Mouse (Mus musculus): ENCODE measurements around the gene Ly86. TPM values are rescaled to one million over a fixed set of nuclear protein-coding genes. Genes with fewer than 3 reads are reported as not detected.

Ly86 gene
- polyA plus RNA-seq, 1 experiment from 2014 or later, result 11.9 TPM

DNA sequence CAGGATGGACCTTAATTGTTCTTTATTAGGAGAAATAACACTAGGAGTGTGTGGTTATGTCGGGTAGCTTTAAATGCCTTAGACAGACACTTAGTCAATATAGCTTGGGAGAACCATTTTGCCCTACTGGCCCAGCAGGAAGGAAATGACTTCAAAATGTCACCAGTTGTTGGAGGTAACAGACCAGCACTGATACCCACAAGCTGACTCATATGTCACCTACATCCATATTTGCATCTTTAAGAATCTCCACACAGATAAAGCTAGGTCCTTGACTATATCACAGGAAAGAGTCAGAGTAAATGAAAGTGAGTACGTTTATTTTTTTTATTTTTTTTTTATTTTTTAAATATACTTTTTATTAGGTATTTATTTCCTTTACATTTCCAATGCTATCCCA lies 58.7 kb downstream of the Ly86 start:
- H3K27ac ChIP-seq (ENCODE audit: low read depth), result no peak overlapping the region
- H3K9me3 ChIP-seq (ENCODE audit: control insufficient read depth, low read length), result no peaks in the 10 kb centered on the region
- no peaks in the 10 kb centered on the region for H3K36me3 ChIP-seq (ENCODE audit: control insufficient read depth, insufficient read depth, low read length)
- no peak overlapping the region for H3K4me3 ChIP-seq (ENCODE audit: low read depth, low read length)
- no peak overlapping the region for H3K4me2 ChIP-seq (ENCODE audit: low read length)
- H3K4me1 ChIP-seq (replicated peaks; ENCODE audit: control insufficient read depth, insufficient read depth, low read length), result no peaks in the 10 kb centered on the region
- H3K9ac ChIP-seq (ENCODE audit: low read length), result no peak overlapping the region
- 82% methylated on average over 2 of the region's 2 CpGs for WGBS
- no peak for DNase-seq (ENCODE audit: low spot score)
- no peak for ATAC-seq (replicated peaks; ENCODE audit: low FRiP score, low TSS enrichment, low read depth)
- no peaks in the 10 kb centered on the region for H3K27me3 ChIP-seq (replicated peaks; ENCODE audit: control insufficient read depth, insufficient read depth, low read length)

GRCm38 (mm10) chr13:37415696-37416095 lies 70.7 kb downstream of the Ly86 start:
- Histone ChIP-seq H3K36me3 (ENCODE audit: control insufficient read depth, insufficient read depth, low read length) (no peaks in the 10 kb centered on the region), H3K4me1 (replicated peaks; ENCODE audit: control insufficient read depth, insufficient read depth, low read length) (no peaks in the 10 kb centered on the region), H3K4me3 (ENCODE audit: low read depth, low read length) (no peak overlapping the region), H3K27ac (ENCODE audit: low read depth) (no peak overlapping the region), H3K9me3 (ENCODE audit: control insufficient read depth, low read length) (no peaks in the 10 kb centered on the region), H3K27me3 (replicated peaks; ENCODE audit: control insufficient read depth, insufficient read depth, low read length) (no peaks in the 10 kb centered on the region), H3K4me2 (ENCODE audit: low read length) (no peak overlapping the region), H3K9ac (ENCODE audit: low read length) (no peak overlapping the region)
- 97% methylated on average over 1 of the region's 1 CpGs for WGBS
- no peak for DNase-seq (ENCODE audit: low spot score)
- no peak for ATAC-seq (replicated peaks; ENCODE audit: low FRiP score, low TSS enrichment, low read depth)

GRCm38 (mm10) chr13:37423416-37423815 lies 78.4 kb downstream of the Ly86 start:
- 88% methylated on average over 6 of the region's 6 CpGs for WGBS

DNA sequence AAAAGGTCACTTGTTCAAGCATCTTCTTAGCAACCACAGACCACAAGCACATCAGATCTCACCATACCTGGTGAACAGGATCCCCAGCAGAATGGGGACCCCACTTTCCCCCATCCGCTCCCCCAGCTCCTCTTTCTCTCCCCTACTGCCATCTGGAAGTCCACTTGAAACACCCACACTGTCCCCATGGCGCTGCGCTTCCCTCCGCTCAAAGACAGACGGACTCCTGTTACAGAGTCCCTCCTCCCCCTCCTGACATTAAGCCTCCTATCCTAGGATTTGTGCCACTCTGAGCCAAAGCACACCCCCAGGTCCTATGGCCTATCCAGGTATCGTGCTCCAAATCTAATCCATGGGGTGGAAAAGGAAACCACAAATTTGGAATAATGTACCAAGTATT lies 79.9 kb downstream of the Ly86 start:
- H3K4me3 ChIP-seq (ENCODE audit: low read depth, low read length), result no peak overlapping the region
- no peak for DNase-seq (ENCODE audit: low spot score)
- peaks cover 3% of the 10 kb centered on the region; the same call in 1 of the 2 replicates for H3K9me3 ChIP-seq (ENCODE audit: control insufficient read depth, low read length)
- WGBS, result 91% methylated on average over 6 of the region's 6 CpGs
- H3K27ac ChIP-seq (ENCODE audit: low read depth), result no peak overlapping the region
- ATAC-seq (replicated peaks; ENCODE audit: low FRiP score, low TSS enrichment, low read depth), result no peak
- H3K4me2 ChIP-seq (ENCODE audit: low read length), result no peak overlapping the region
- H3K4me1 ChIP-seq (replicated peaks; ENCODE audit: control insufficient read depth, insufficient read depth, low read length), result no peaks in the 10 kb centered on the region
- H3K27me3 ChIP-seq (replicated peaks; ENCODE audit: control insufficient read depth, insufficient read depth, low read length), result no peaks in the 10 kb centered on the region
- no peak overlapping the region for H3K9ac ChIP-seq (ENCODE audit: low read length)
- no peaks in the 10 kb centered on the region for H3K36me3 ChIP-seq (ENCODE audit: control insufficient read depth, insufficient read depth, low read length)

More at GRCm38 (mm10) chr13:37423416-37423815, 78.4 kb downstream of the Ly86 start:
- ATAC-seq (replicated peaks; ENCODE audit: low FRiP score, low TSS enrichment, low read depth) (no peak), DNase-seq (ENCODE audit: low spot score) (no peak)
- Histone ChIP-seq H3K4me1 (replicated peaks; ENCODE audit: control insufficient read depth, insufficient read depth, low read length) (no peaks in the 10 kb centered on the region), H3K4me3 (ENCODE audit: low read depth, low read length) (no peak overlapping the region), H3K27me3 (replicated peaks; ENCODE audit: control insufficient read depth, insufficient read depth, low read length) (no peaks in the 10 kb centered on the region), H3K36me3 (ENCODE audit: control insufficient read depth, insufficient read depth, low read length) (no peaks in the 10 kb centered on the region), H3K9ac (ENCODE audit: low read length) (no peak overlapping the region), H3K27ac (ENCODE audit: low read depth) (no peak overlapping the region), H3K9me3 (ENCODE audit: control insufficient read depth, low read length) (peaks cover 3% of the 10 kb centered on the region; the same call in 1 of the 2 replicates), H3K4me2 (ENCODE audit: low read length) (no peak overlapping the region)

GRCm38 (mm10) chr13:37425406-37425805 lies 80.4 kb downstream of the Ly86 start:
- Histone ChIP-seq H3K9ac (ENCODE audit: low read length) (no peak overlapping the region), H3K4me1 (replicated peaks; ENCODE audit: control insufficient read depth, insufficient read depth, low read length) (peaks cover 4% of the 10 kb centered on the region; the same call in 1 of the 2 replicates), H3K36me3 (ENCODE audit: control insufficient read depth, insufficient read depth, low read length) (no peaks in the 10 kb centered on the region), H3K4me3 (ENCODE audit: low read depth, low read length) (no peak overlapping the region), H3K9me3 (ENCODE audit: control insufficient read depth, low read length) (peaks cover 3% of the 10 kb centered on the region; the same call in 1 of the 2 replicates), H3K27ac (ENCODE audit: low read depth) (no peak overlapping the region), H3K27me3 (replicated peaks; ENCODE audit: control insufficient read depth, insufficient read depth, low read length) (no peaks in the 10 kb centered on the region), H3K4me2 (ENCODE audit: low read length) (no peak overlapping the region)
- 74% methylated on average over 3 of the region's 3 CpGs for WGBS
- no peak for DNase-seq (ENCODE audit: low spot score)
- no peak for ATAC-seq (replicated peaks; ENCODE audit: low FRiP score, low TSS enrichment, low read depth)

DNA sequence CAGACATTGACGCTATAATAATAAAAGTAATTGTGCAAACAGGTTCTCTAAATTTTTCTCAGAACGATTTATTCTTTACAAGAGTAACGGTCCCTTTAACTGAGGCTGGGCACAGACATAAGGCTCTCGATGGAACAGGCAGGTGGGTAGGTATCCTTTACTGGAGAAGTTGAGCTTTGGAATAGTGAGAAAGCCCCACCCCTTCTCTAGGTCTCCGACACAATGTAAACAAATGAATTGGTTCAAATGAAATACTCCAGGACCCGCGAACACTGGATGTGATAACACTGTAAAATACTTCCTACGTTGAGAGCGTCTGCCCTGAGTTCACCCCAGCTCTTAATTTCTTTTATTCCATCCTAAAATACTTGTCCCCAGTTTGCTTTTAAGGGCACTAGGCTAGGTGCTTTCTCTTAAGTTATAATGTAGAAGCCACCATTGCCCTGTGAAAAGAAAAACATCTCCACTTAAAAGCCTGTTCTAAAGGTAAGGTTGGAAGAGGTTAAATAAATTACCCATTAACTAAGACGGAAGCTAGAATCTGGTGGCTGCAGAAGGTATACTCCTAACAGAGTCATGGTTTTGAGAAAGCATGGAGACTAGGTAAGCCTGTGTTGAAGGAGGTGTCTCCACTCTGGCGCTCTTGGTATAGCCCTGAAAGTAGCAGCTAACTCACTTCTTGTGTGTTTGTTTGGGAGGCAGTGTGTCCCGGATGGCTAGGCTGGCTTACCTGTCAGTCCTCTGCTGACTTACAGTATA lies 81.7 kb downstream of the Ly86 start:
- no peak overlapping the region for H3K4me2 ChIP-seq (ENCODE audit: low read length)
- no peak overlapping the region for H3K27ac ChIP-seq (ENCODE audit: low read depth)
- H3K27me3 ChIP-seq (replicated peaks; ENCODE audit: control insufficient read depth, insufficient read depth, low read length), result no peaks in the 10 kb centered on the region

GRCm38 (mm10) chr13:37428496-37428895 lies 83.5 kb downstream of the Ly86 start:
- H3K27ac ChIP-seq (ENCODE audit: low read depth), result no peak overlapping the region
- no peak overlapping the region for H3K4me2 ChIP-seq (ENCODE audit: low read length)
- ATAC-seq (replicated peaks; ENCODE audit: low FRiP score, low TSS enrichment, low read depth) (no peak), DNase-seq (ENCODE audit: low spot score) (no peak)
- no peaks in the 10 kb centered on the region for H3K27me3 ChIP-seq (replicated peaks; ENCODE audit: control insufficient read depth, insufficient read depth, low read length)
- H3K9me3 ChIP-seq (ENCODE audit: control insufficient read depth, low read length), result peaks cover 3% of the 10 kb centered on the region; the same call in 1 of the 2 replicates
- no peaks in the 10 kb centered on the region for H3K36me3 ChIP-seq (ENCODE audit: control insufficient read depth, insufficient read depth, low read length)
- H3K9ac ChIP-seq (ENCODE audit: low read length), result no peak overlapping the region
- 75% methylated on average over 3 of the region's 3 CpGs for WGBS
- H3K4me3 ChIP-seq (ENCODE audit: low read depth, low read length), result no peak overlapping the region
- H3K4me1 ChIP-seq (replicated peaks; ENCODE audit: control insufficient read depth, insufficient read depth, low read length), result peaks cover 4% of the 10 kb centered on the region; the same call in 1 of the 2 replicates

More for the DNA sequence above, 81.7 kb downstream of the Ly86 start:
- 43% methylated on average over 12 of the region's 12 CpGs for WGBS
- Histone ChIP-seq H3K9me3 (ENCODE audit: control insufficient read depth, low read length) (peaks cover 3% of the 10 kb centered on the region; the same call in 1 of the 2 replicates), H3K4me3 (ENCODE audit: low read depth, low read length) (no peak overlapping the region), H3K9ac (ENCODE audit: low read length) (no peak overlapping the region), H3K36me3 (ENCODE audit: control insufficient read depth, insufficient read depth, low read length) (no peaks in the 10 kb centered on the region), H3K4me1 (replicated peaks; ENCODE audit: control insufficient read depth, insufficient read depth, low read length) (peaks cover 4% of the 10 kb centered on the region; the same call in 1 of the 2 replicates)
- DNase-seq (ENCODE audit: low spot score), result no peak
- peak; percentile 73 for ATAC-seq (replicated peaks; ENCODE audit: low FRiP score, low TSS enrichment, low read depth)

- no peaks in the 10 kb centered on the region for H3K36me3 ChIP-seq (ENCODE audit: control insufficient read depth, insufficient read depth, low read length)
- H3K27ac ChIP-seq (ENCODE audit: low read depth), result no peak overlapping the region
- no peak overlapping the region for H3K9ac ChIP-seq (ENCODE audit: low read length)
- ATAC-seq (replicated peaks; ENCODE audit: low FRiP score, low TSS enrichment, low read depth) (no peak), DNase-seq (ENCODE audit: low spot score) (no peak)
- H3K9me3 ChIP-seq (ENCODE audit: control insufficient read depth, low read length), result no peaks in the 10 kb centered on the region
- H3K4me1 ChIP-seq (replicated peaks; ENCODE audit: control insufficient read depth, insufficient read depth, low read length), result peaks cover 8% of the 10 kb centered on the region; the same call in 1 of the 2 replicates
- H3K4me2 ChIP-seq (ENCODE audit: low read length), result no peak overlapping the region
- H3K4me3 ChIP-seq (ENCODE audit: low read depth, low read length), result no peak overlapping the region
- no peaks in the 10 kb centered on the region for H3K27me3 ChIP-seq (replicated peaks; ENCODE audit: control insufficient read depth, insufficient read depth, low read length)
- 69% methylated on average over 8 of the region's 8 CpGs for WGBS
These were observed 84.8 kb downstream of the Ly86 start for GRCm38 (mm10) chr13:37429661-37430271.

Data from intestine, embryonic 14.5 days (tissue).